Mouse (Mus musculus): ENCODE measurements around the gene Foxc1.

DNA sequence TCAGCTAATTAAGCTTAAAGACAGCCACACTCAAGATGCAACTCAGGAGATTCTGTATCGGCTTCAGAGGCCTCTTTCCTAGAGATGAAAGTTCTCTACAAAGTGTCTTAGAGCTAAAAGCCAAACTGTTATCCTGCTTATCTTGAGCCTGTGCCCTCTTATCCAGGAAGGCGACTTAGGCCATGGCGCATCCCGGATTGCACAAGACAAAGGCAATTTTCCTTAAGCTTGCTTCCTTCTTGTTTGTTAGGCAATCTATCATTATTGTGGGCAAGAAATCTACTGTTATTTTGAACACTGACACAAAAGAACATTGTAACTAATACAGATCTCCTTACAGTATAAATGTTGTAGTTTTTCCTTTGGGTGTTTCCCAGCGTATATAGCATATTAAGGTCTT is 20.7 kb downstream of the Foxc1 start:
- TF ChIP-seq POLR2A (IDR thresholded peaks at IDR 0.05; ENCODE audit: low read depth, low read length), result no peak
- TF ChIP-seq CTCF (IDR thresholded peaks at IDR 0.05; ENCODE audit: extremely low read depth, insufficient read length, insufficient replicate concordance, low read depth, low read length), result no peak
